Mouse (Mus musculus) kidney, adult 9 months (tissue): ENCODE results near the gene Rdh19.
"Not testable (repeated sequence)": the region's sequence is repeated elsewhere in the genome, so short reads cannot be mapped to it uniquely, and the experiment has no call there.

ENCODE experiments used
- DNase-seq: peaks from one replicate; pipeline ENCODE4 v3.0.0; 2022

Gene Rdh19

GRCm38 (mm10) chr10:127849628-127850027 lies at the start of gene Rdh19:
Rdh19 (plus strand) TSS chr10:127849928.
- DNase-seq: no peak

GRCm38 (mm10) chr10:127800891-127801290 lies 48.8 kb upstream of the Rdh19 start, which contains the start of gene Rdh16:
Rdh16 (plus strand) TSS chr10:127801152.
- peak; percentile 88 for DNase-seq

- DNase-seq: peak; percentile 54
Observed at GRCm38 (mm10) chr10:127801612-127802011, 48.1 kb upstream of the Rdh19 start.

- no peak for DNase-seq
Observed at GRCm38 (mm10) chr10:127802236-127802635, 47.5 kb upstream of the Rdh19 start.

- DNase-seq: peak; percentile 78
Observed at GRCm38 (mm10) chr10:127804416-127804815, 45.3 kb upstream of the Rdh19 start.

- DNase-seq: peak; percentile 75
Observed at GRCm38 (mm10) chr10:127815888-127816287, 33.8 kb upstream of the Rdh19 start.

GRCm38 (mm10) chr10:127817268-127817910 lies 32.3 kb upstream of the Rdh19 start:
- DNase-seq: peak; percentile 68

- not testable (repeated sequence) for DNase-seq
Observed at GRCm38 (mm10) chr10:127821806-127822205, 27.9 kb upstream of the Rdh19 start.

- DNase-seq: peak; percentile 61
Observed at GRCm38 (mm10) chr10:127825386-127825785, 24.3 kb upstream of the Rdh19 start.

GRCm38 (mm10) chr10:127829121-127829520 lies 20.6 kb upstream of the Rdh19 start:
- DNase-seq: no peak

- peak; percentile 85 for DNase-seq
Observed at GRCm38 (mm10) chr10:127834186-127834585, 15.5 kb upstream of the Rdh19 start.

- peak; percentile 91 for DNase-seq
Observed at GRCm38 (mm10) chr10:127835292-127835691, 14.4 kb upstream of the Rdh19 start.

GRCm38 (mm10) chr10:127837793-127838192 lies 11.9 kb upstream of the Rdh19 start:
- DNase-seq: peak; percentile 77

- DNase-seq: no peak
Observed at GRCm38 (mm10) chr10:127838539-127838938, 11.2 kb upstream of the Rdh19 start.

GRCm38 (mm10) chr10:127840776-127841175 lies 9.0 kb upstream of the Rdh19 start:
- no peak for DNase-seq

- DNase-seq: peak; percentile 56
Observed at GRCm38 (mm10) chr10:127845945-127846344, 3.8 kb upstream of the Rdh19 start.

- peak; percentile 96 for DNase-seq
Observed at GRCm38 (mm10) chr10:127848089-127848488, 1.6 kb upstream of the Rdh19 start.

- DNase-seq: no peak
Observed at GRCm38 (mm10) chr10:127856376-127856775, 6.6 kb downstream of the Rdh19 start.

- DNase-seq: peak; percentile 93
Observed at GRCm38 (mm10) chr10:127864931-127865330, 15.2 kb downstream of the Rdh19 start.

- peak; percentile 80 for DNase-seq
Observed at GRCm38 (mm10) chr10:127866232-127866631, 16.5 kb downstream of the Rdh19 start, which contains the start of gene Rdh16f2. Rdh16f2 (plus strand) TSS chr10:127866474.

GRCm38 (mm10) chr10:127872484-127872883 lies 22.8 kb downstream of the Rdh19 start:
- DNase-seq: peak; percentile 61

- peak; percentile 91 for DNase-seq
Observed at GRCm38 (mm10) chr10:127877681-127878080, 28.0 kb downstream of the Rdh19 start.

GRCm38 (mm10) chr10:127878262-127879057 lies 28.7 kb downstream of the Rdh19 start:
- DNase-seq: no peak

- DNase-seq: peak; percentile 72
Observed at GRCm38 (mm10) chr10:127879155-127879688, 29.5 kb downstream of the Rdh19 start.
